Mouse (Mus musculus): ENCODE measurements at regions not wholly inside any gene's neighbourhood (a gene's known extent, or its start where the extent isn't known, plus 50 kb on each side); places are given as distances from the start of the nearest gene placed in this dataset.

DNA sequence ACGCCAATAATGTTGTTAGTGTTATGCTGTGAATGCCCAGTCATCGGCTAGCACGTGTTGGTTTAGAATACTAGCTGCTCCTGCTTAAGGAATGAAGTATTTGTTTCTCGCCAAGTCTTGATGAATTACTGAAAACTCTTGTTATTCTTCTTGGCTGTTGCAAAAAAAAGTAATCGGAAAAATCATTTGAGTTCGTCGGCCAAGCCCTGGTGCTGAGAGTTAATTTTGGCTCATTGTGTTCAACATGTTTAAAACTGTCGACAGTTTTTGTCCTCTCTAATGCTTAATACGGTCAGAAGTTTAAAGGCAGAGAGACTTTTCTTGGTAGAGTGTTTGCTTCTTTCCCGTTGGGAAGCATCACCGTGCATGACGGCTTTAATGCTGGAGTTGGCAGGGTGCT lies 68.8 kb downstream of the Dusp6 start:
- TF ChIP-seq CTCF (IDR thresholded peaks at IDR 0.05; ENCODE audit: borderline replicate concordance, insufficient read depth, low read length) (no peak), POLR2A (IDR thresholded peaks at IDR 0.05; ENCODE audit: low read depth, low read length) (no peak)
